Mouse (Mus musculus): ENCODE results near the gene Eya3.
"Not testable (repeated sequence)": the region's sequence is repeated elsewhere in the genome, so short reads cannot be mapped to it uniquely, and the experiment has no call there.

The Eya3 gene

GRCm38 (mm10) chr4:132638461-132639190 is at the start of gene Eya3:
Eya3 (plus strand) TSS chr4:132638987.
- H3K27me3 ChIP-seq (ENCODE audit: insufficient read depth, low read length), result no peaks in the 10 kb centered on the region
- no peaks in the 10 kb centered on the region for H3K9me3 ChIP-seq (ENCODE audit: low read length)
- TF ChIP-seq CTCF (conservative IDR thresholded peaks at IDR 0.05; ENCODE audit: low read length) (no peak), POU5F1 (IDR thresholded peaks at IDR 0.05; ENCODE audit: borderline replicate concordance, low read length) (no peak), NANOG (IDR thresholded peaks at IDR 0.05; ENCODE audit: borderline replicate concordance, low read length) (no peak)
- peaks cover 26% of the 10 kb centered on the region for H3K36me3 ChIP-seq (ENCODE audit: insufficient read depth, low read length)
- H3K4me1 ChIP-seq (replicated peaks; ENCODE audit: low read depth, low read length), result peaks cover 37% of the 10 kb centered on the region
- peak within 1 kb of the TSS; percentile 97 for H3K4me3 ChIP-seq (replicated peaks; ENCODE audit: low read length)

GRCm38 (mm10) chr4:132590642-132591041 is 48.1 kb upstream of the Eya3 start:
- Histone ChIP-seq H3K27me3 (ENCODE audit: insufficient read depth, low read length) (no peaks in the 10 kb centered on the region), H3K9me3 (ENCODE audit: low read length) (no peaks in the 10 kb centered on the region), H3K4me1 (replicated peaks; ENCODE audit: low read depth, low read length) (peaks cover 29% of the 10 kb centered on the region), H3K36me3 (ENCODE audit: insufficient read depth, low read length) (no peaks in the 10 kb centered on the region), H3K4me3 (replicated peaks; ENCODE audit: low read length) (no peak overlapping the region)
- TF ChIP-seq NANOG (IDR thresholded peaks at IDR 0.05; ENCODE audit: borderline replicate concordance, low read length) (no peak), POU5F1 (IDR thresholded peaks at IDR 0.05; ENCODE audit: borderline replicate concordance, low read length) (no peak), CTCF (conservative IDR thresholded peaks at IDR 0.05; ENCODE audit: low read length) (no peak)

GRCm38 (mm10) chr4:132592958-132593357 is 45.8 kb upstream of the Eya3 start:
- H3K9me3 ChIP-seq (ENCODE audit: low read length), result no peaks in the 10 kb centered on the region
- no peaks in the 10 kb centered on the region for H3K36me3 ChIP-seq (ENCODE audit: insufficient read depth, low read length)
- TF ChIP-seq POU5F1 (IDR thresholded peaks at IDR 0.05; ENCODE audit: borderline replicate concordance, low read length) (no peak), CTCF (conservative IDR thresholded peaks at IDR 0.05; ENCODE audit: low read length) (no peak), NANOG (IDR thresholded peaks at IDR 0.05; ENCODE audit: borderline replicate concordance, low read length) (no peak)
- H3K4me1 ChIP-seq (replicated peaks; ENCODE audit: low read depth, low read length), result peaks cover 29% of the 10 kb centered on the region
- H3K4me3 ChIP-seq (replicated peaks; ENCODE audit: low read length), result no peak overlapping the region
- no peaks in the 10 kb centered on the region for H3K27me3 ChIP-seq (ENCODE audit: insufficient read depth, low read length)

- Histone ChIP-seq H3K4me3 (replicated peaks; ENCODE audit: low read length) (no peak overlapping the region), H3K9me3 (ENCODE audit: low read length) (no peaks in the 10 kb centered on the region), H3K27me3 (ENCODE audit: insufficient read depth, low read length) (no peaks in the 10 kb centered on the region), H3K4me1 (replicated peaks; ENCODE audit: low read depth, low read length) (peaks cover 29% of the 10 kb centered on the region), H3K36me3 (ENCODE audit: insufficient read depth, low read length) (no peaks in the 10 kb centered on the region)
- TF ChIP-seq POU5F1 (IDR thresholded peaks at IDR 0.05; ENCODE audit: borderline replicate concordance, low read length) (no peak), CTCF (conservative IDR thresholded peaks at IDR 0.05; ENCODE audit: low read length) (no peak), NANOG (IDR thresholded peaks at IDR 0.05; ENCODE audit: borderline replicate concordance, low read length) (no peak)
Measured at GRCm38 (mm10) chr4:132594191-132594590, 44.6 kb upstream of the Eya3 start.

GRCm38 (mm10) chr4:132598861-132599260 is 39.9 kb upstream of the Eya3 start:
- no peaks in the 10 kb centered on the region for H3K36me3 ChIP-seq (ENCODE audit: insufficient read depth, low read length)
- TF ChIP-seq NANOG (IDR thresholded peaks at IDR 0.05; ENCODE audit: borderline replicate concordance, low read length) (no peak), POU5F1 (IDR thresholded peaks at IDR 0.05; ENCODE audit: borderline replicate concordance, low read length) (no peak), CTCF (conservative IDR thresholded peaks at IDR 0.05; ENCODE audit: low read length) (peak; percentile 42)
- peaks cover 16% of the 10 kb centered on the region for H3K4me1 ChIP-seq (replicated peaks; ENCODE audit: low read depth, low read length)
- H3K9me3 ChIP-seq (ENCODE audit: low read length), result no peaks in the 10 kb centered on the region
- H3K4me3 ChIP-seq (replicated peaks; ENCODE audit: low read length), result no peak overlapping the region
- peaks cover 3% of the 10 kb centered on the region; the same call in 1 of the 2 replicates for H3K27me3 ChIP-seq (ENCODE audit: insufficient read depth, low read length)

GRCm38 (mm10) chr4:132599764-132600163 is 39.0 kb upstream of the Eya3 start:
- H3K9me3 ChIP-seq (ENCODE audit: low read length), result no peaks in the 10 kb centered on the region
- H3K4me3 ChIP-seq (replicated peaks; ENCODE audit: low read length), result no peak overlapping the region
- H3K4me1 ChIP-seq (replicated peaks; ENCODE audit: low read depth, low read length), result peaks cover 8% of the 10 kb centered on the region
- no peaks in the 10 kb centered on the region for H3K36me3 ChIP-seq (ENCODE audit: insufficient read depth, low read length)
- TF ChIP-seq CTCF (conservative IDR thresholded peaks at IDR 0.05; ENCODE audit: low read length) (no peak), NANOG (IDR thresholded peaks at IDR 0.05; ENCODE audit: borderline replicate concordance, low read length) (no peak), POU5F1 (IDR thresholded peaks at IDR 0.05; ENCODE audit: borderline replicate concordance, low read length) (no peak)
- peaks cover 3% of the 10 kb centered on the region; the same call in 1 of the 2 replicates for H3K27me3 ChIP-seq (ENCODE audit: insufficient read depth, low read length)

GRCm38 (mm10) chr4:132600465-132600864 is 38.3 kb upstream of the Eya3 start:
- Histone ChIP-seq H3K36me3 (ENCODE audit: insufficient read depth, low read length) (no peaks in the 10 kb centered on the region), H3K9me3 (ENCODE audit: low read length) (no peaks in the 10 kb centered on the region), H3K4me3 (replicated peaks; ENCODE audit: low read length) (no peak overlapping the region), H3K27me3 (ENCODE audit: insufficient read depth, low read length) (peaks cover 3% of the 10 kb centered on the region; the same call in 1 of the 2 replicates), H3K4me1 (replicated peaks; ENCODE audit: low read depth, low read length) (0 out of 2 replicates have a peak, but pooled peaks cover 3% of the 10 kb centered on the region)
- TF ChIP-seq POU5F1 (IDR thresholded peaks at IDR 0.05; ENCODE audit: borderline replicate concordance, low read length) (no peak), NANOG (IDR thresholded peaks at IDR 0.05; ENCODE audit: borderline replicate concordance, low read length) (no peak), CTCF (conservative IDR thresholded peaks at IDR 0.05; ENCODE audit: low read length) (no peak)

GRCm38 (mm10) chr4:132601242-132601641 is 37.5 kb upstream of the Eya3 start:
- not testable (repeated sequence) for H3K4me3 ChIP-seq (replicated peaks; ENCODE audit: low read length); H3K4me1 ChIP-seq (replicated peaks; ENCODE audit: low read depth, low read length)

GRCm38 (mm10) chr4:132603468-132603867 is 35.3 kb upstream of the Eya3 start:
- no peaks in the 10 kb centered on the region for H3K9me3 ChIP-seq (ENCODE audit: low read length)
- no peak overlapping the region for H3K4me3 ChIP-seq (replicated peaks; ENCODE audit: low read length)
- no peak for TF ChIP-seq NANOG (IDR thresholded peaks at IDR 0.05; ENCODE audit: borderline replicate concordance, low read length)
- H3K27me3 ChIP-seq (ENCODE audit: insufficient read depth, low read length), result peaks cover 3% of the 10 kb centered on the region; the same call in 1 of the 2 replicates
- 0 out of 2 replicates have a peak, but pooled peaks cover 3% of the 10 kb centered on the region for H3K4me1 ChIP-seq (replicated peaks; ENCODE audit: low read depth, low read length)
- no peaks in the 10 kb centered on the region for H3K36me3 ChIP-seq (ENCODE audit: insufficient read depth, low read length)

More at GRCm38 (mm10) chr4:132601242-132601641, 37.5 kb upstream of the Eya3 start:
- H3K27me3 ChIP-seq (ENCODE audit: insufficient read depth, low read length); H3K36me3 ChIP-seq (ENCODE audit: insufficient read depth, low read length); H3K9me3 ChIP-seq (ENCODE audit: low read length): not testable (repeated sequence)
